Mouse (Mus musculus): ENCODE results near the gene Ccdc40. TPM values are rescaled to one million over a fixed set of nuclear protein-coding genes. Genes with fewer than 3 reads are reported as not detected.

The Ccdc40 gene
- polyA plus RNA-seq, 1 experiment from 2014 or later = 18.0 TPM

DNA sequence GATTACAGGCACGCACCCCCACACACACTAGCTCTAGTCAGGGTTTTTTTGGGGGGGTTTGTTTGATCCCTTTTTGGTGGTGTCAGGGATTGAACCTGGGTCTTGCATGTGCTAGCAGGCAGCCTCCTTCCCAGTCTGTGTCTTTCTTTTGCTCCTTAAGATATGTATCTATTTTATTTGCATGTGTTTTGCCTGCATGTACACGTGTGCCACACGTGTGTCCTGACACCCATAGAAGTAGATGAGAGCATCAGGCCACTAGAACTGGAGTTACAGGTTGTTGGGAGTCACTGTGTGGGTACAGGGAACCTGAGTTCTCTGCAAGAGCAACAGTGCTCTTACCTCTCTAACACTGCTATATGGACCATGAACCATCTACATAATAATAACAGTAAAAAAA, 39.1 kb upstream of the Ccdc40 start:
- no peak overlapping the region for H3K4me3 ChIP-seq (ENCODE audit: low read depth, low read length)
- H3K9me3 ChIP-seq (replicated peaks; ENCODE audit: control insufficient read depth, low read length, poor library complexity, severe bottlenecking) = no peaks in the 10 kb centered on the region
- H3K9ac ChIP-seq (ENCODE audit: low read depth, low read length) = no peak overlapping the region
- H3K4me1 ChIP-seq (ENCODE audit: control insufficient read depth, insufficient read depth, low read length) = peaks cover 20% of the 10 kb centered on the region
- no peak for ATAC-seq
- 96% methylated on average over 3 of the region's 3 CpGs for WGBS
- H3K27ac ChIP-seq (ENCODE audit: low read length) = no peak overlapping the region
- H3K4me2 ChIP-seq (ENCODE audit: low read length) = no peak overlapping the region
- H3K27me3 ChIP-seq (ENCODE audit: control insufficient read depth, insufficient read depth, low read depth, low read length) = no peaks in the 10 kb centered on the region
- no peaks in the 10 kb centered on the region for H3K36me3 ChIP-seq (ENCODE audit: control insufficient read depth, insufficient read depth, low read length)

DNA sequence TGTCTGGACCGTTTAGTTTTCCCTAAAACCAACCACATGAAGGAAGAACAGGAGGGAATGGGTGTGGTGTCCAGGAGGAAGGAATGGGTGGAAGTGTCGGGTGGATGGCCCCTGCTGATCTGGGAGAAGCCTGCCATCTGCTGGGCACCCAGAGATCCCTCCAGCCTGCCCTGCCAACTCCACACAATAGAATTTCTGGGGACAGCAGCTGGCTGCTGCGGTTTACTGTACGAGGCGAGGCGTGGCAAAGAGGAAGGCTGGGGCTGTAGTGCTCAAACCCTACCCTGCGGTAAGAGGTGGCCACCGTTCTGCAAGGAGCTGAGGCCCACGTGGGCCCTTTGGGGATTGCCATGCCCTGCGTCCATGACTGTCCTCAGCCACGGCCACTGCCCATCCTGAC, 37.9 kb upstream of the Ccdc40 start:
- H3K9me3 ChIP-seq (replicated peaks; ENCODE audit: control insufficient read depth, low read length, poor library complexity, severe bottlenecking) = no peaks in the 10 kb centered on the region
- H3K4me3 ChIP-seq (ENCODE audit: low read depth, low read length) = no peak overlapping the region
- 18% methylated on average over 11 of the region's 11 CpGs for WGBS
- no peak overlapping the region for H3K4me2 ChIP-seq (ENCODE audit: low read length)
- peak overlapping the region; percentile 62 for H3K9ac ChIP-seq (ENCODE audit: low read depth, low read length)
- no peaks in the 10 kb centered on the region for H3K36me3 ChIP-seq (ENCODE audit: control insufficient read depth, insufficient read depth, low read length)
- no peaks in the 10 kb centered on the region for H3K27me3 ChIP-seq (ENCODE audit: control insufficient read depth, insufficient read depth, low read depth, low read length)
- H3K27ac ChIP-seq (ENCODE audit: low read length) = peak overlapping the region; percentile 39
- peaks cover 20% of the 10 kb centered on the region for H3K4me1 ChIP-seq (ENCODE audit: control insufficient read depth, insufficient read depth, low read length)
- ATAC-seq = peak; percentile 64

- Histone ChIP-seq H3K4me1 (ENCODE audit: control insufficient read depth, insufficient read depth, low read length) (peaks cover 20% of the 10 kb centered on the region), H3K9ac (ENCODE audit: low read depth, low read length) (no peak overlapping the region), H3K36me3 (ENCODE audit: control insufficient read depth, insufficient read depth, low read length) (no peaks in the 10 kb centered on the region), H3K27me3 (ENCODE audit: control insufficient read depth, insufficient read depth, low read depth, low read length) (no peaks in the 10 kb centered on the region), H3K27ac (ENCODE audit: low read length) (no peak overlapping the region), H3K4me2 (ENCODE audit: low read length) (no peak overlapping the region), H3K4me3 (ENCODE audit: low read depth, low read length) (no peak overlapping the region), H3K9me3 (replicated peaks; ENCODE audit: control insufficient read depth, low read length, poor library complexity, severe bottlenecking) (no peaks in the 10 kb centered on the region)
- ATAC-seq = no peak
- 84% methylated on average over 9 of the region's 9 CpGs for WGBS
Measured at GRCm38 (mm10) chr11:119191606-119192081, 36.7 kb upstream of the Ccdc40 start.

GRCm38 (mm10) chr11:119192176-119192575, 36.2 kb upstream of the Ccdc40 start:
- H3K4me2 ChIP-seq (ENCODE audit: low read length) = no peak overlapping the region
- H3K9ac ChIP-seq (ENCODE audit: low read depth, low read length) = no peak overlapping the region
- H3K4me3 ChIP-seq (ENCODE audit: low read depth, low read length) = no peak overlapping the region
- no peaks in the 10 kb centered on the region for H3K9me3 ChIP-seq (replicated peaks; ENCODE audit: control insufficient read depth, low read length, poor library complexity, severe bottlenecking)
- WGBS = 91% methylated on average over 5 of the region's 5 CpGs
- no peaks in the 10 kb centered on the region for H3K36me3 ChIP-seq (ENCODE audit: control insufficient read depth, insufficient read depth, low read length)
- H3K4me1 ChIP-seq (ENCODE audit: control insufficient read depth, insufficient read depth, low read length) = peaks cover 19% of the 10 kb centered on the region
- no peak overlapping the region for H3K27ac ChIP-seq (ENCODE audit: low read length)
- ATAC-seq = no peak
- no peaks in the 10 kb centered on the region for H3K27me3 ChIP-seq (ENCODE audit: control insufficient read depth, insufficient read depth, low read depth, low read length)

GRCm38 (mm10) chr11:119192605-119193004, 35.8 kb upstream of the Ccdc40 start:
- Histone ChIP-seq H3K9ac (ENCODE audit: low read depth, low read length) (no peak overlapping the region), H3K27ac (ENCODE audit: low read length) (no peak overlapping the region), H3K9me3 (replicated peaks; ENCODE audit: control insufficient read depth, low read length, poor library complexity, severe bottlenecking) (no peaks in the 10 kb centered on the region), H3K27me3 (ENCODE audit: control insufficient read depth, insufficient read depth, low read depth, low read length) (no peaks in the 10 kb centered on the region), H3K4me1 (ENCODE audit: control insufficient read depth, insufficient read depth, low read length) (peaks cover 16% of the 10 kb centered on the region), H3K36me3 (ENCODE audit: control insufficient read depth, insufficient read depth, low read length) (no peaks in the 10 kb centered on the region), H3K4me2 (ENCODE audit: low read length) (no peak overlapping the region), H3K4me3 (ENCODE audit: low read depth, low read length) (no peak overlapping the region)
- ATAC-seq = no peak
- WGBS = 91% methylated on average over 9 of the region's 9 CpGs

GRCm38 (mm10) chr11:119197618-119198563, 30.5 kb upstream of the Ccdc40 start:
- Histone ChIP-seq H3K4me1 (ENCODE audit: control insufficient read depth, insufficient read depth, low read length) (no peaks in the 10 kb centered on the region), H3K4me2 (ENCODE audit: low read length) (no peak overlapping the region), H3K27ac (ENCODE audit: low read length) (peak overlapping the region; percentile 44; the same call in 1 of the 2 replicates), H3K27me3 (ENCODE audit: control insufficient read depth, insufficient read depth, low read depth, low read length) (no peaks in the 10 kb centered on the region), H3K4me3 (ENCODE audit: low read depth, low read length) (no peak overlapping the region), H3K9me3 (replicated peaks; ENCODE audit: control insufficient read depth, low read length, poor library complexity, severe bottlenecking) (no peaks in the 10 kb centered on the region), H3K36me3 (ENCODE audit: control insufficient read depth, insufficient read depth, low read length) (no peaks in the 10 kb centered on the region), H3K9ac (ENCODE audit: low read depth, low read length) (no peak overlapping the region)
- ATAC-seq = 0 out of 2 replicates have a peak, but pooled peaks have one; percentile 57
- WGBS = 79% methylated on average over 18 of the region's 18 CpGs

DNA sequence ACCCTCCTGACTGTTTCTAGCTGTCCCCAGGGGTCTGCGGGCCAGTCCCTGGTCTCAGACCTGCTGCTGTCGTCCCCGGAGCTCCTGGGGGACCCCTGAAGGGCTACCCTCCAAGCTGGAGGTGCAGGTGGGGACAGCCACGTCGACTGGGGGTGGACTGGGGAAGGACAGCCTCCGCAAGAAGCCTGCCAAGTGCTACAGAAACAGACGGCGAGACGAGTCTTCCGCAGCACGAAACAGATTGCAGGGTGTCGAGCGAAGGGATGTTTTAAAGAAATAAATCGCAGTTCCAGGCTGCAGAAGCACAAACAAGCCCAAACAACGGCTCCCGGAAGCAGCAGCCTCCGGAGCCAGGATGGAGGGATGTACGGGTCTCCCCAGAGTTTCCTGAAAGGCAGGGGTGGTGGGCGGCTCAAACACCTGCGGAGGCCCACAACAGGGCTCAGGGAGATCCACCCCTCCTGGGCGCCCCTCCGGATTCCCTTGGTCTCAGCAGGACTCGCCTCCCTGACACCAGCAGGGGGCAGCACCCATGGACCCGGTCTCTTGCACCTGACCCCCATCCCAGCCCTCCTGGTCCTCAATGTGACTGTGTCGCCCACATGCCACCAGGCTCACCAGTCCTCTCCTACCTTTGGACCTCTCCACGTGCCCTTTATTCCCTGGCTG, 29.7 kb upstream of the Ccdc40 start:
- WGBS = 56% methylated on average over 26 of the region's 26 CpGs
- H3K4me1 ChIP-seq (ENCODE audit: control insufficient read depth, insufficient read depth, low read length) = no peaks in the 10 kb centered on the region
- H3K27me3 ChIP-seq (ENCODE audit: control insufficient read depth, insufficient read depth, low read depth, low read length) = no peaks in the 10 kb centered on the region
- no peak for ATAC-seq
- H3K4me3 ChIP-seq (ENCODE audit: low read depth, low read length) = no peak overlapping the region
- no peaks in the 10 kb centered on the region for H3K9me3 ChIP-seq (replicated peaks; ENCODE audit: control insufficient read depth, low read length, poor library complexity, severe bottlenecking)
- no peak overlapping the region for H3K9ac ChIP-seq (ENCODE audit: low read depth, low read length)
- no peaks in the 10 kb centered on the region for H3K36me3 ChIP-seq (ENCODE audit: control insufficient read depth, insufficient read depth, low read length)
- peak overlapping the region; percentile 44; the same call in 1 of the 2 replicates for H3K27ac ChIP-seq (ENCODE audit: low read length)
- no peak overlapping the region for H3K4me2 ChIP-seq (ENCODE audit: low read length)

DNA sequence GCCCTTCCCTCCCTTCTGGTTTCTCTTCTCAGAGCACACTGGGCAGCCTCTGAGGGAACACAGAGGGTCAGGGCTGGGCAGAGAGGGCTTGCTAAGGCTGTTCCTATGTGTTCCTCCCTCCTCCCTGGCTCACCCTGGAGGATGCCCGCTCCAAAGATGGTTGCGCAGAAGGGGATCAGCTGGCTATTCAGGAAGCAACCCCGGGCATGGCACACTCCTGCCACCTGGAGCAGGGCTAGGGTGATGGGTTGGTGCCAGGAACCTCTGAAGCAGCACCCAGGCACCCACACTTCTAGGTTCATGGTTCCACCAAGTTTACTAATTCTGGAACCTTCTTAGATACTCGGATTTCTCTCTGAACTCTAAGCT, 29.2 kb upstream of the Ccdc40 start:
- no peak for ATAC-seq
- 93% methylated on average over 4 of the region's 4 CpGs for WGBS
- no peak overlapping the region for H3K9ac ChIP-seq (ENCODE audit: low read depth, low read length)
- H3K4me1 ChIP-seq (ENCODE audit: control insufficient read depth, insufficient read depth, low read length) = no peaks in the 10 kb centered on the region
- H3K27ac ChIP-seq (ENCODE audit: low read length) = no peak overlapping the region
- H3K4me3 ChIP-seq (ENCODE audit: low read depth, low read length) = no peak overlapping the region
- no peaks in the 10 kb centered on the region for H3K27me3 ChIP-seq (ENCODE audit: control insufficient read depth, insufficient read depth, low read depth, low read length)
- H3K4me2 ChIP-seq (ENCODE audit: low read length) = no peak overlapping the region
- H3K36me3 ChIP-seq (ENCODE audit: control insufficient read depth, insufficient read depth, low read length) = no peaks in the 10 kb centered on the region
- H3K9me3 ChIP-seq (replicated peaks; ENCODE audit: control insufficient read depth, low read length, poor library complexity, severe bottlenecking) = no peaks in the 10 kb centered on the region

- Histone ChIP-seq H3K27ac (ENCODE audit: low read length) (no peak overlapping the region), H3K4me1 (ENCODE audit: control insufficient read depth, insufficient read depth, low read length) (no peaks in the 10 kb centered on the region), H3K4me2 (ENCODE audit: low read length) (no peak overlapping the region), H3K4me3 (ENCODE audit: low read depth, low read length) (no peak overlapping the region), H3K27me3 (ENCODE audit: control insufficient read depth, insufficient read depth, low read depth, low read length) (no peaks in the 10 kb centered on the region), H3K9me3 (replicated peaks; ENCODE audit: control insufficient read depth, low read length, poor library complexity, severe bottlenecking) (no peaks in the 10 kb centered on the region), H3K9ac (ENCODE audit: low read depth, low read length) (no peak overlapping the region), H3K36me3 (ENCODE audit: control insufficient read depth, insufficient read depth, low read length) (peaks cover 8% of the 10 kb centered on the region)
- WGBS = 48% methylated on average over 5 of the region's 5 CpGs
- no peak for ATAC-seq
Measured at GRCm38 (mm10) chr11:119203423-119203822, 24.9 kb upstream of the Ccdc40 start.
